Mouse (Mus musculus): Measurements from ENCODE around the gene Exoc3l.

GRCm38 (mm10) chr8:105257318-105258114, 38.4 kb downstream of the Exoc3l start:
- TF ChIP-seq CTCF (IDR thresholded peaks at IDR 0.05; ENCODE audit: control insufficient read depth, insufficient read depth, low read length) (no peak), POLR2A (IDR thresholded peaks at IDR 0.05; ENCODE audit: borderline replicate concordance, control insufficient read depth, low read depth, low read length) (no peak)

Measured in bone marrow, adult 2 months (tissue).